Mouse (Mus musculus): ENCODE data around the gene Cntrob. TPM values are rescaled to one million over a fixed set of nuclear protein-coding genes. Genes with fewer than 3 reads are reported as not detected.

Gene Cntrob
- polyA plus RNA-seq, 2 experiments = 6.5 to 9.8 TPM

DNA sequence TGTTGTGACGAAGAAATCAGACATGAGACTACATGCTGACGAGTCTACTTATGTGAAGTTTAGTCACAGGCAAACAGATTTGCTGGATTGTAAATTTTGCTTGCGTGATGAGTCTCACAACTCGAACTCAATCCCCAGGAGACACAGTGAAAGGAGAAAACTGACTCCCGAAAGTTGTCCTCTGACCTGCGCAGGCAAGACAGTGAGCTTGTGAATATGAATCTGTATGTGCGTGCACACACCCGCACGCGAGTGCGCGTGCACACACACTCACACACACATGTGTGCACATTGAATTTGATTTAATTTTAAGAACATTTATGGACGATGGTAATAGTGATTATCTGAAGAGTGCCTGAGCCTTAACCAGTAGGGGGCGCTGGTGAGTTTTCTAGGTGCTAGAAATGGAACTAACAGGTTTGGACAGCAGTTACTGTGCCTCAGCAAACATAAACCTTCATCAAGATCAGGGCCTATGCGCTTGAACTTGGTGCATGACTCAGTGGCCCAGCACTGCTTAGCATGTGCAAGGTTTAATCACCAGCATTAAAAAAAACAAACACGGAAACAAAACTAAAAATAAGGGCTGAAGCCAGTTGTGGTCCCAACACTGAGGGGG, 51.3 kb downstream of the Cntrob start:
- no peak overlapping the region for H3K4me2 ChIP-seq (ENCODE audit: low read depth)
- DNase-seq (ENCODE audit: low read depth in 3 of 3, low spot score in 3 of 3) = peak; percentile 54 to 60 (median 56)
- peaks cover 7% of the 10 kb centered on the region for H3K27me3 ChIP-seq (ENCODE audit: control insufficient read depth, insufficient read depth, low read length)
- 32% methylated on average over 16 of the region's 16 CpGs for WGBS (ENCODE audit: insufficient replicate concordance)
- H3K27ac ChIP-seq = no peak overlapping the region
- no peaks in the 10 kb centered on the region for H3K4me1 ChIP-seq (replicated peaks; ENCODE audit: control insufficient read depth in 2 of 2, insufficient read depth in 2 of 2, low read length in 1 of 2)
- no peak for ATAC-seq (ENCODE audit: insufficient read depth)
- H3K9ac ChIP-seq (replicated peaks) = no peak overlapping the region
- no peaks in the 10 kb centered on the region for H3K9me3 ChIP-seq (ENCODE audit: control insufficient read depth, low read length)
- H3K36me3 ChIP-seq (replicated peaks; ENCODE audit: control insufficient read depth, insufficient read depth, low read depth) = no peaks in the 10 kb centered on the region
- TF ChIP-seq EP300 (IDR thresholded peaks at IDR 0.05; ENCODE audit: low read depth) (no peak), CTCF (IDR thresholded peaks at IDR 0.05; ENCODE audit: low read depth) (peak; percentile 86)
- no peak overlapping the region for H3K4me3 ChIP-seq (ENCODE audit: insufficient read depth in 1 of 2, low read depth in 2 of 2, low read length in 2 of 2)

GRCm38 (mm10) chr11:69269575-69269974, 54.0 kb downstream of the Cntrob start:
- Histone ChIP-seq H3K4me2 (ENCODE audit: low read depth) (no peak overlapping the region), H3K9ac (replicated peaks) (no peak overlapping the region), H3K27ac (no peak overlapping the region), H3K27me3 (ENCODE audit: control insufficient read depth, insufficient read depth, low read length) (peaks cover 7% of the 10 kb centered on the region), H3K9me3 (ENCODE audit: control insufficient read depth, low read length) (no peaks in the 10 kb centered on the region), H3K4me1 (replicated peaks; ENCODE audit: control insufficient read depth in 2 of 2, insufficient read depth in 2 of 2, low read length in 1 of 2) (no peaks in the 10 kb centered on the region), H3K36me3 (replicated peaks; ENCODE audit: control insufficient read depth, insufficient read depth, low read depth) (no peaks in the 10 kb centered on the region), H3K4me3 (ENCODE audit: insufficient read depth in 1 of 2, low read depth in 2 of 2, low read length in 2 of 2) (no peak overlapping the region)
- DNase-seq (ENCODE audit: low read depth in 3 of 3, low spot score in 3 of 3) (peak in 2 of 3 experiments; percentile 37 to 41), ATAC-seq (ENCODE audit: insufficient read depth) (no peak)
- 11% methylated on average over 13 of the region's 13 CpGs for WGBS (ENCODE audit: insufficient replicate concordance)
- peak; percentile 80 for TF ChIP-seq CTCF (IDR thresholded peaks at IDR 0.05; ENCODE audit: low read depth)
- TF ChIP-seq EP300 (IDR thresholded peaks at IDR 0.05; ENCODE audit: low read depth) = no peak

- Histone ChIP-seq H3K36me3 (replicated peaks; ENCODE audit: control insufficient read depth, insufficient read depth, low read depth) (no peaks in the 10 kb centered on the region), H3K27me3 (ENCODE audit: control insufficient read depth, insufficient read depth, low read length) (peaks cover 7% of the 10 kb centered on the region), H3K9me3 (ENCODE audit: control insufficient read depth, low read length) (no peaks in the 10 kb centered on the region), H3K27ac (no peak overlapping the region), H3K4me2 (ENCODE audit: low read depth) (no peak overlapping the region), H3K4me3 (ENCODE audit: insufficient read depth in 1 of 2, low read depth in 2 of 2, low read length in 2 of 2) (no peak overlapping the region), H3K9ac (replicated peaks) (no peak overlapping the region), H3K4me1 (replicated peaks; ENCODE audit: control insufficient read depth in 2 of 2, insufficient read depth in 2 of 2, low read length in 1 of 2) (no peaks in the 10 kb centered on the region)
- TF ChIP-seq EP300 (IDR thresholded peaks at IDR 0.05; ENCODE audit: low read depth) (no peak), CTCF (IDR thresholded peaks at IDR 0.05; ENCODE audit: low read depth) (no peak)
- no peak for DNase-seq (ENCODE audit: low read depth in 3 of 3, low spot score in 3 of 3)
- no peak for ATAC-seq (ENCODE audit: insufficient read depth)
- 69% methylated on average over 13 of the region's 13 CpGs for WGBS (ENCODE audit: insufficient replicate concordance)
Measured at GRCm38 (mm10) chr11:69268100-69268499, 55.5 kb downstream of the Cntrob start.

GRCm38 (mm10) chr11:69267341-69267740, 56.2 kb downstream of the Cntrob start:
- Histone ChIP-seq H3K4me2 (ENCODE audit: low read depth) (no peak overlapping the region), H3K9me3 (ENCODE audit: control insufficient read depth, low read length) (no peaks in the 10 kb centered on the region), H3K4me3 (ENCODE audit: insufficient read depth in 1 of 2, low read depth in 2 of 2, low read length in 2 of 2) (no peak overlapping the region), H3K27me3 (ENCODE audit: control insufficient read depth, insufficient read depth, low read length) (peaks cover 7% of the 10 kb centered on the region), H3K4me1 (replicated peaks; ENCODE audit: control insufficient read depth in 2 of 2, insufficient read depth in 2 of 2, low read length in 1 of 2) (no peaks in the 10 kb centered on the region), H3K27ac (no peak overlapping the region), H3K36me3 (replicated peaks; ENCODE audit: control insufficient read depth, insufficient read depth, low read depth) (no peaks in the 10 kb centered on the region), H3K9ac (replicated peaks) (no peak overlapping the region)
- DNase-seq (ENCODE audit: low read depth in 3 of 3, low spot score in 3 of 3) = no peak
- ATAC-seq (ENCODE audit: insufficient read depth) = no peak
- TF ChIP-seq EP300 (IDR thresholded peaks at IDR 0.05; ENCODE audit: low read depth) (no peak), CTCF (IDR thresholded peaks at IDR 0.05; ENCODE audit: low read depth) (peak; percentile 59)
- 31% methylated on average over 7 of the region's 7 CpGs for WGBS (ENCODE audit: insufficient replicate concordance)

GRCm38 (mm10) chr11:69266253-69266652, 57.3 kb downstream of the Cntrob start:
- Histone ChIP-seq H3K27me3 (ENCODE audit: control insufficient read depth, insufficient read depth, low read length) (peaks cover 7% of the 10 kb centered on the region), H3K36me3 (replicated peaks; ENCODE audit: control insufficient read depth, insufficient read depth, low read depth) (no peaks in the 10 kb centered on the region), H3K27ac (no peak overlapping the region), H3K4me2 (ENCODE audit: low read depth) (no peak overlapping the region), H3K4me1 (replicated peaks; ENCODE audit: control insufficient read depth in 2 of 2, insufficient read depth in 2 of 2, low read length in 1 of 2) (no peaks in the 10 kb centered on the region), H3K4me3 (ENCODE audit: insufficient read depth in 1 of 2, low read depth in 2 of 2, low read length in 2 of 2) (no peak overlapping the region), H3K9me3 (ENCODE audit: control insufficient read depth, low read length) (no peaks in the 10 kb centered on the region), H3K9ac (replicated peaks) (no peak overlapping the region)
- TF ChIP-seq CTCF (IDR thresholded peaks at IDR 0.05; ENCODE audit: low read depth) = no peak
- TF ChIP-seq EP300 (IDR thresholded peaks at IDR 0.05; ENCODE audit: low read depth) = no peak
- ATAC-seq (ENCODE audit: insufficient read depth) (no peak), DNase-seq (ENCODE audit: low read depth in 3 of 3, low spot score in 3 of 3) (no peak)
- WGBS (ENCODE audit: insufficient replicate concordance) = 5% methylated on average over 10 of the region's 10 CpGs
